In the genomic region with DNA sequence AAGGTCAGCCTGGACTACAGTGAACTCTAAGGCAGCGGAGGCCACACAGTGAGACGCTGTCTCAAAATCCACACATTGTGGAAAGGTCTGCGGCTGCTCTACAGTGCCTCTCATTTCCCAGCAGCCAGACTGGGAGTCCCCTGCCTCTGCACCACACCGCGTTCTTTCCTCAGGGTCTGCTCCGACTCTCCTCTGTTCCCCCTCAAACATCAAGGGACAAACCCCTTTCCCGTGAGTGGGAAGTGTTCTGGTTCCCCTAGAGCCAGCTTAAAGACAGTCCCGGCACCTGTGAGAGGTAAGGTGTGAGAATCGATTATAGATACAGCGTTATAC, we compare ENCODE assay signal across 9 mouse cellular contexts. TPM values are rescaled to one million over a fixed set of nuclear protein-coding genes. Genes with fewer than 3 reads are reported as not detected.
DNase-seq lines count a peak whose midpoint lies in the region; ATAC-seq lines count a peak whose summit lies in the region.
"Had no signal": no experiment of that assay in that cellular context is flagged by ENCODE, and none has a peak within 500 bp of the region (broad histone marks: within the 10 kb centered on the region; RNA-seq: fewer than 3 reads in every experiment).

No protein-coding gene starts in this region.

- H3K4me1 ChIP-seq in heart, embryonic 13.5 days: peaks cover 36% of the 10 kb centered on the region
- H3K4me1 ChIP-seq in megakaryocyte, embryonic 14.5 days: peaks cover 92% of the 10 kb centered on the region
- peaks cover 5% of the 10 kb centered on the region for H3K4me1 ChIP-seq in neural tube, embryonic 15.5 days

- H3K4me3 ChIP-seq in heart, embryonic 13.5 days: peak overlapping the region; percentile 54
- peak overlapping the region; percentile 91 for H3K4me3 ChIP-seq in megakaryocyte, embryonic 14.5 days (replicated peaks)
- peak overlapping the region; percentile 10; the same call in 1 of the 2 replicates for H3K4me3 ChIP-seq in neural tube, embryonic 15.5 days (replicated peaks)
- H3K4me3 ChIP-seq: forebrain, embryonic 13.5 days had no signal

- no peak for ATAC-seq in heart, embryonic 13.5 days (ENCODE audit: extremely low read depth, insufficient number of reproducible peaks, low FRiP score, low TSS enrichment)
- no peak for ATAC-seq in megakaryocyte, adult 5-6 weeks (ENCODE audit: poor library complexity, severe bottlenecking)
- ATAC-seq in erythroid progenitor cell, adult 5-6 weeks (replicated peaks; ENCODE audit: low FRiP score, poor library complexity, severe bottlenecking): 0 out of 2 replicates have a peak, but pooled peaks have one; percentile 4
- no peak for ATAC-seq in neural tube, embryonic 15.5 days (ENCODE audit: low FRiP score)
- ATAC-seq: forebrain, embryonic 13.5 days had no signal

- H3K27me3 ChIP-seq in heart, embryonic 13.5 days (replicated peaks): peaks cover 29% of the 10 kb centered on the region; the same call in 1 of the 2 replicates
- peaks cover 58% of the 10 kb centered on the region for H3K27me3 ChIP-seq in megakaryocyte, embryonic 14.5 days (replicated peaks)
- peaks cover 30% of the 10 kb centered on the region for H3K27me3 ChIP-seq in neural tube, embryonic 15.5 days (replicated peaks)

- H3K36me3 ChIP-seq in heart, embryonic 13.5 days: no peaks in the 10 kb centered on the region
- peaks cover 13% of the 10 kb centered on the region for H3K36me3 ChIP-seq in megakaryocyte, embryonic 14.5 days (replicated peaks; ENCODE audit: low read length)
- H3K36me3 ChIP-seq in neural tube, embryonic 15.5 days: no peaks in the 10 kb centered on the region

- DNase-seq in heart, postnatal 14 days: no peak
- DNase-seq in left cerebral cortex, postnatal 25 days (ENCODE audit: low spot score in 2 of 2): no peak
- no peak for DNase-seq in adipocyte (ENCODE audit: low spot score)

- H3K9ac ChIP-seq in heart, embryonic 13.5 days: peak overlapping the region; percentile 77
- H3K9ac ChIP-seq in neural tube, embryonic 15.5 days (replicated peaks): no peak overlapping the region

- H3K27ac ChIP-seq in heart, embryonic 13.5 days (replicated peaks): peak overlapping the region; percentile 85
- no peak overlapping the region for H3K27ac ChIP-seq in neural tube, embryonic 15.5 days (replicated peaks)
- H3K27ac ChIP-seq: forebrain, embryonic 13.5 days had no signal

- 47% methylated on average over 10 of the region's 10 CpGs for WGBS in heart, embryonic 13.5 days
- WGBS in neural tube, embryonic 15.5 days: 59% methylated on average over 10 of the region's 10 CpGs

- no peaks in the 10 kb centered on the region for H3K9me3 ChIP-seq in heart, embryonic 13.5 days
- no peaks in the 10 kb centered on the region for H3K9me3 ChIP-seq in megakaryocyte, embryonic 14.5 days
- H3K9me3 ChIP-seq in neural tube, embryonic 15.5 days (replicated peaks): no peaks in the 10 kb centered on the region
- H3K9me3 ChIP-seq: forebrain, embryonic 13.5 days had no signal

- intact Hi-C loops in heart, postnatal 14 days (cut with DNase I): no loop called here
- intact Hi-C loops in left cerebral cortex, postnatal 25 days (cut with DNase I): no loop called here

- H3K4me2 ChIP-seq in heart, embryonic 13.5 days: peak overlapping the region; percentile 64
- H3K4me2 ChIP-seq in neural tube, embryonic 15.5 days: no peak overlapping the region
- H3K4me2 ChIP-seq: forebrain, embryonic 13.5 days had no signal

RNA-seq across cellular contexts. Expression of a gene that starts 0.8 kb away (rescaled TPM):
- polyA plus RNA-seq in heart, embryonic 13.5 days (2015; fragmentation: Nextera tagmentation; extraction: Ambion mirVana): 17.0 and 17.3 TPM in 2 replicates
- 10 to 100 TPM; 20.7 to 21.0 TPM for total RNA-seq in heart, postnatal 14 days (2021)
- 67.9 and 94.9 TPM in 2 replicates for polyA plus RNA-seq in megakaryocyte, embryonic 14.5 days (2012; ENCODE audit: insufficient read depth, low replicate concordance)
- total RNA-seq in megakaryocyte, adult 5-6 weeks (2015): 14.7 and 19.8 TPM in 2 replicates
- 13.7 and 20.0 TPM in 2 replicates for total RNA-seq in megakaryocyte, adult 5-6 weeks (2017)
- 2.1 and 4.7 TPM in 2 replicates for total RNA-seq in erythroid progenitor cell, adult 5-6 weeks (2015; ENCODE audit: low replicate concordance)
- total RNA-seq in erythroid progenitor cell, adult 5-6 weeks (2017; ENCODE audit: low replicate concordance): 2.3 and 16.0 TPM in 2 replicates
- polyA plus RNA-seq in neural tube, embryonic 15.5 days (2015; fragmentation: Nextera tagmentation; extraction: Ambion mirVana): 1.6 and 15.2 TPM in 2 replicates
- total RNA-seq in left cerebral cortex, postnatal 25 days (2021): 1 to 10 TPM; 6.4 to 6.5 TPM

RNA-seq across cellular contexts. Expression of a gene that starts 4.4 kb away (rescaled TPM):
- 36.6 and 41.4 TPM in 2 replicates for polyA plus RNA-seq in heart, embryonic 13.5 days (2015; fragmentation: Nextera tagmentation; extraction: Ambion mirVana)
- total RNA-seq in heart, postnatal 14 days (2021): 10 to 100 TPM; 18.3 to 20.0 TPM
- polyA plus RNA-seq in megakaryocyte, embryonic 14.5 days (2012; ENCODE audit: insufficient read depth, low replicate concordance): 10.2 and 30.7 TPM in 2 replicates
- 92.0 and 95.7 TPM in 2 replicates for total RNA-seq in megakaryocyte, adult 5-6 weeks (2015)
- total RNA-seq in megakaryocyte, adult 5-6 weeks (2017): 64.0 and 66.6 TPM in 2 replicates
- total RNA-seq in erythroid progenitor cell, adult 5-6 weeks (2015; ENCODE audit: low replicate concordance): 26.3 and 28.1 TPM in 2 replicates
- total RNA-seq in erythroid progenitor cell, adult 5-6 weeks (2017; ENCODE audit: low replicate concordance): 14.6 and 20.5 TPM in 2 replicates
- polyA plus RNA-seq in neural tube, embryonic 15.5 days (2015; fragmentation: Nextera tagmentation; extraction: Ambion mirVana): 3.5 and 13.2 TPM in 2 replicates
- total RNA-seq in left cerebral cortex, postnatal 25 days (2021): 1 to 10 TPM; 2.6 to 3.2 TPM

RNA-seq across cellular contexts. Expression of a gene that starts 17.2 kb away (rescaled TPM):
- 1.8 and 2.2 TPM in 2 replicates for polyA plus RNA-seq in heart, embryonic 13.5 days (2015; fragmentation: Nextera tagmentation; extraction: Ambion mirVana)
- 100 to 1,000 TPM; 172 to 179 TPM for total RNA-seq in heart, postnatal 14 days (2021)
- 11.0 and 11.8 TPM in 2 replicates for polyA plus RNA-seq in megakaryocyte, embryonic 14.5 days (2012; ENCODE audit: insufficient read depth, low replicate concordance)
- 12.6 and 17.3 TPM in 2 replicates for total RNA-seq in megakaryocyte, adult 5-6 weeks (2015)
- 2.3 TPM in 1 of 2 replicates, not detected in the other for total RNA-seq in megakaryocyte, adult 5-6 weeks (2017)
- total RNA-seq in erythroid progenitor cell, adult 5-6 weeks (2015; ENCODE audit: low replicate concordance): 10.1 and 12.6 TPM in 2 replicates
- 18.6 TPM in 1 of 2 replicates, not detected in the other for total RNA-seq in erythroid progenitor cell, adult 5-6 weeks (2017; ENCODE audit: low replicate concordance)
- polyA plus RNA-seq in neural tube, embryonic 15.5 days (2015; fragmentation: Nextera tagmentation; extraction: Ambion mirVana): 0.64 TPM in 1 of 2 replicates, not detected in the other
- total RNA-seq in left cerebral cortex, postnatal 25 days (2021): 10 to 100 TPM; 69.9 to 71.8 TPM
- polyA plus RNA-seq: forebrain, embryonic 13.5 days had no signal

Comparison
In these comparisons a context has a peak if more than half of its experiments do, and no peak if none do; other contexts are left out.
1. H3K4me3 ChIP-seq: peak in every context shown above with its lines; median percentile 91 in megakaryocyte, embryonic 14.5 days; 54 in heart, embryonic 13.5 days; 10 in neural tube, embryonic 15.5 days.